7 mouse cellular contexts compared by ENCODE assay signal in the genomic region with DNA sequence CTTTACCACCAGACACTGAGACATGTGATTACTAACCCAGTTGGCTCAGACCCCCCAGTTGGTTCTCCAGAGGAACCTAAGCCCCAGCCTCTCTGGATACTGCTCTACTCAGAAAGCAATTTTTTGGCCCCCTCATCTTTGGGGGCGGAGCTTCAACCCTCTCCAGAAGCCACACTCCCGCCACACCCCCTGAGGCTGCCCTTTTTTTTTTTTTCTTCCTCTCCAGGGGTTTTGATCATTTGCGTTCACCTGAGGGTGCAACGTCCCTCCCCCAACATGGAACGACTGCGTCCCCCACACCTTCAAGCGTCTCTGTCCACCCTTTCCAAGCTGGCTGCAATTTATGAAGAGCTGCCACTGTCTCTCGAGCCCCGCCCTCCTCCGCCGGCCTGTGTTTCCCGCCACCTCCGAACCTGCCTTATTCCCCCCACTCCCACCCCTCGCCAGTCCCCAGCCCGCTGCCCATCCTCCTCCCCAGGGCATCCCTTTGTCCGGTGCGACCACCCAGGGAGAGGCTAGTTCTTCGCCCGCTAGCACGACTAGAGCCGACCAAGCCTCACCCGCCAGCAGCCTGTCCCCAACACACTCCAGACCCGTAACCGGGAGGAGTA. TPM values are rescaled to one million over a fixed set of nuclear protein-coding genes. Genes with fewer than 3 reads are reported as not detected.
DNase-seq lines count a peak whose midpoint lies in the region; ATAC-seq and TF ChIP-seq lines count a peak whose summit lies in the region.

No protein-coding gene starts in this region.

- WGBS in kidney, postnatal 0 days, result 0% methylated on average over 24 of the region's 24 CpGs

- no peaks in the 10 kb centered on the region for H3K27me3 ChIP-seq in CH12.LX (replicated peaks)
- no peaks in the 10 kb centered on the region for H3K27me3 ChIP-seq in kidney, postnatal 0 days (ENCODE audit: insufficient read depth, low read length)

- peak overlapping the region; percentile 17; the same call in 1 of the 2 replicates for H3K4me2 ChIP-seq in CH12.LX (ENCODE audit: insufficient read depth, low read depth, poor library complexity, severe bottlenecking)
- H3K4me2 ChIP-seq in kidney, postnatal 0 days (ENCODE audit: low read length), result peak overlapping the region; percentile 84

- in situ Hi-C loops in CH12.LX (cut with MboI; ENCODE audit: low pct_ligation_motif_present, low pct_unique_long_range_greater_than_20kb, low sequenced_read_pairs), result no loop called here

- H3K27ac ChIP-seq in CH12.LX (ENCODE audit: insufficient read depth, low read depth), result 0 out of 2 replicates have a peak overlapping the region, but pooled peaks have one; percentile 16
- H3K27ac ChIP-seq in kidney, postnatal 0 days, result peak overlapping the region; percentile 90

- no peaks in the 10 kb centered on the region for H3K9me3 ChIP-seq in CH12.LX (replicated peaks; ENCODE audit: low read length)
- H3K9me3 ChIP-seq in kidney, postnatal 0 days (replicated peaks; ENCODE audit: low read length), result no peaks in the 10 kb centered on the region

- peaks cover 40 to 94% of the 10 kb centered on the region in 2 experiments for H3K36me3 ChIP-seq in CH12.LX (replicated peaks in 1 of 2; ENCODE audit: control insufficient read depth in 1 of 2, insufficient read depth in 1 of 2, low read length in 1 of 2)
- peaks cover 12% of the 10 kb centered on the region; the same call in 1 of the 2 replicates for H3K36me3 ChIP-seq in kidney, postnatal 0 days (ENCODE audit: insufficient read depth, low read length)

- DNase-seq in CH12.LX (ENCODE audit: extremely low read depth), result peak; percentile 43
- peak; percentile 59 for DNase-seq in Muller cell, postnatal 12 days (ENCODE audit: inconsistent ontology term)
- peak; percentile 26 for DNase-seq in heart, adult 8-10 months (ENCODE audit: low spot score)
- peak; percentile 78 for DNase-seq in kidney, postnatal 0 days (ENCODE audit: low spot score)
- DNase-seq in lung, postnatal 4 days, result peak; percentile 70 to 78
- DNase-seq in thymus, postnatal 0 days (ENCODE audit: low spot score), result peak; percentile 43

- dilution Hi-C loops in CH12.LX (cut with MboI; ENCODE audit: extremely low pct_ligation_motif_present, extremely low pct_unique_long_range_greater_than_20kb, low sequenced_read_pairs), result no loop called here

- TF ChIP-seq POLR2A in CH12.LX (IDR thresholded peaks at IDR 0.05; ENCODE audit: low read depth, low read length), result no peak

- peak overlapping the region; percentile 50 to 67 (median 59) for H3K4me3 ChIP-seq in CH12.LX (replicated peaks in 1 of 3; ENCODE audit: low read depth in 2 of 3, low read length in 2 of 3, poor library complexity in 1 of 3)
- peak overlapping the region; percentile 74 for H3K4me3 ChIP-seq in kidney, postnatal 0 days (replicated peaks; ENCODE audit: low read depth, low read length)

- peak; percentile 2; the same call in 1 of the 2 replicates for ATAC-seq in common myeloid progenitor, adult 5-6 weeks (replicated peaks; ENCODE audit: low read depth, poor library complexity, severe bottlenecking)
- ATAC-seq in kidney, postnatal 0 days (replicated peaks; ENCODE audit: low FRiP score, low read depth), result peak; percentile 11

- no peak for TF ChIP-seq CTCF in CH12.LX (conservative IDR thresholded peaks at IDR 0.05 in 1 of 2, IDR thresholded peaks at IDR 0.05 in 1 of 2; ENCODE audit: low read depth in 2 of 2, low read length in 2 of 2)
- TF ChIP-seq CTCF in kidney, postnatal 0 days (IDR thresholded peaks at IDR 0.05; ENCODE audit: low read depth), result no peak

- no peak for TF ChIP-seq RAD21 in CH12.LX (IDR thresholded peaks at IDR 0.05; ENCODE audit: low read depth, low read length)

- peaks cover 7 to 37% of the 10 kb centered on the region in 2 experiments; a peak in 3 of 4 replicates for H3K4me1 ChIP-seq in CH12.LX (ENCODE audit: control insufficient read depth in 1 of 2, insufficient read depth in 2 of 2)
- H3K4me1 ChIP-seq in kidney, postnatal 0 days (replicated peaks; ENCODE audit: insufficient read depth, low read length), result peaks cover 11% of the 10 kb centered on the region; the same call in 1 of the 2 replicates

- no peak for TF ChIP-seq EP300 in CH12.LX (IDR thresholded peaks at IDR 0.05; ENCODE audit: low read length)

- H3K79me2 ChIP-seq in CH12.LX (replicated peaks; ENCODE audit: control insufficient read depth, extremely low read depth, insufficient read depth, poor library complexity, severe bottlenecking), result no peaks in the 10 kb centered on the region

- H3K9ac ChIP-seq in CH12.LX (ENCODE audit: insufficient read depth, low read depth), result peak overlapping the region; percentile 69
- peak overlapping the region; percentile 88 for H3K9ac ChIP-seq in kidney, postnatal 0 days (ENCODE audit: low read depth, low read length)

TF ChIP-seq in CH12.LX, 34 proteins besides CTCF, POLR2A, EP300 and RAD21:
- TF ChIP-seq ZNF384 (IDR thresholded peaks at IDR 0.05; ENCODE audit: low read depth, low read length), result peak; percentile 78
- TF ChIP-seq MXI1 (IDR thresholded peaks at IDR 0.05; ENCODE audit: low read depth, low read length), result peak; percentile 16; the same call in 1 of the 2 replicates
- no peak for TF ChIP-seq POLR2AphosphoS2 (IDR thresholded peaks at IDR 0.05; ENCODE audit: low read depth, low read length)

RNA-seq across cellular contexts. Expression of gene Wdr6, which starts 0.5 kb away (rescaled TPM):
- total RNA-seq in CH12.LX (2012; rRNA removed) (14.3 and 17.8 TPM in 2 replicates), CH12.LX (2014; rRNA removed) (9.1 and 9.8 TPM in 2 replicates)
- 14.9 and 16.3 TPM in 2 replicates for polyA plus RNA-seq in CH12.LX (2012; ENCODE audit: insufficient read length, low read depth)
- total RNA-seq in common myeloid progenitor, adult 5-6 weeks (2017), result 22.0 and 29.5 TPM in 2 replicates
- total RNA-seq in heart, adult 8-10 months (2022), result 10 to 100 TPM; 12.9 to 18.1 (median 17.0) TPM
- polyA plus RNA-seq in kidney, postnatal 0 days (2015; fragmentation: Nextera tagmentation; extraction: Ambion mirVana), result 67.6 and 75.9 TPM in 2 replicates
- 44.3 and 47.0 TPM in 2 replicates for polyA plus RNA-seq in thymus, postnatal 0 days (2015; fragmentation: Nextera tagmentation; extraction: Ambion mirVana)

RNA-seq across cellular contexts. Expression of gene Dalrd3, which starts 8.4 kb away (rescaled TPM):
- total RNA-seq in CH12.LX (2012; rRNA removed) (110 and 119 TPM in 2 replicates), CH12.LX (2014; rRNA removed) (52.6 and 57.4 TPM in 2 replicates)
- 100 and 114 TPM in 2 replicates for polyA plus RNA-seq in CH12.LX (2012; ENCODE audit: insufficient read length, low read depth)
- 37.7 and 38.8 TPM in 2 replicates for total RNA-seq in common myeloid progenitor, adult 5-6 weeks (2017)
- total RNA-seq in heart, adult 8-10 months (2022), result 10 to 100 TPM; 16.9 to 26.8 (median 24.1) TPM
- 102 and 114 TPM in 2 replicates for polyA plus RNA-seq in kidney, postnatal 0 days (2015; fragmentation: Nextera tagmentation; extraction: Ambion mirVana)
- polyA plus RNA-seq in thymus, postnatal 0 days (2015; fragmentation: Nextera tagmentation; extraction: Ambion mirVana), result 115 and 120 TPM in 2 replicates

RNA-seq across cellular contexts. Expression of gene Ndufaf3, which starts 10.8 kb away (rescaled TPM):
- 24.6 and 25.7 TPM in 2 replicates for total RNA-seq in CH12.LX (2012; rRNA removed)
- total RNA-seq in CH12.LX (2014; rRNA removed), result 15.3 and 15.7 TPM in 2 replicates
- polyA plus RNA-seq in CH12.LX (2012; ENCODE audit: insufficient read length, low read depth), result 27.2 and 30.7 TPM in 2 replicates
- 9.8 and 18.9 TPM in 2 replicates for total RNA-seq in common myeloid progenitor, adult 5-6 weeks (2017)
- total RNA-seq in heart, adult 8-10 months (2022), result 10 to 100 TPM; 78.5 to 86.3 (median 81.1) TPM
- polyA plus RNA-seq in kidney, postnatal 0 days (2015; fragmentation: Nextera tagmentation; extraction: Ambion mirVana), result 67.7 and 69.2 TPM in 2 replicates
- polyA plus RNA-seq in thymus, postnatal 0 days (2015; fragmentation: Nextera tagmentation; extraction: Ambion mirVana), result 96.1 and 101 TPM in 2 replicates

RNA-seq across cellular contexts. Expression of gene Impdh2, which starts 18.0 kb away (rescaled TPM):
- 405 and 494 TPM in 2 replicates for total RNA-seq in CH12.LX (2012; rRNA removed)
- 464 and 485 TPM in 2 replicates for total RNA-seq in CH12.LX (2014; rRNA removed)
- 472 and 483 TPM in 2 replicates for polyA plus RNA-seq in CH12.LX (2012; ENCODE audit: insufficient read length, low read depth)
- total RNA-seq in common myeloid progenitor, adult 5-6 weeks (2017), result 317 and 371 TPM in 2 replicates
- total RNA-seq in heart, adult 8-10 months (2022), result 10 to 100 TPM; 44.3 to 53.5 (median 47.9) TPM
- 118 and 132 TPM in 2 replicates for polyA plus RNA-seq in kidney, postnatal 0 days (2015; fragmentation: Nextera tagmentation; extraction: Ambion mirVana)
- 161 and 172 TPM in 2 replicates for polyA plus RNA-seq in thymus, postnatal 0 days (2015; fragmentation: Nextera tagmentation; extraction: Ambion mirVana)

RNA-seq across cellular contexts. Expression of gene P4htm, which starts 19.4 kb away (rescaled TPM):
- total RNA-seq in CH12.LX (2012; rRNA removed) (9.1 and 11.0 TPM in 2 replicates), CH12.LX (2014; rRNA removed) (4.8 and 5.4 TPM in 2 replicates)
- 7.9 and 9.5 TPM in 2 replicates for polyA plus RNA-seq in CH12.LX (2012; ENCODE audit: insufficient read length, low read depth)
- total RNA-seq in common myeloid progenitor, adult 5-6 weeks (2017), result 0.39 and 1.1 TPM in 2 replicates
- 10 to 100 TPM; 13.0 to 23.5 (median 14.6) TPM for total RNA-seq in heart, adult 8-10 months (2022)
- polyA plus RNA-seq in kidney, postnatal 0 days (2015; fragmentation: Nextera tagmentation; extraction: Ambion mirVana), result 8.3 and 8.6 TPM in 2 replicates
- polyA plus RNA-seq in thymus, postnatal 0 days (2015; fragmentation: Nextera tagmentation; extraction: Ambion mirVana), result 3.5 and 3.7 TPM in 2 replicates

Comparison
In these comparisons a context has a peak if more than half of its experiments do, and no peak if none do; other contexts are left out.
1. Peak in every context shown above with its lines: DNase-seq, ATAC-seq, H3K4me3 ChIP-seq and H3K27ac ChIP-seq.
2. DNase-seq: peak in every context shown above with its lines; median percentile 78 in kidney, postnatal 0 days; 74 in lung, postnatal 4 days; 59 in Muller cell, postnatal 12 days; 43 in CH12.LX; 43 in thymus, postnatal 0 days; 26 in heart, adult 8-10 months.